In the genomic region with DNA sequence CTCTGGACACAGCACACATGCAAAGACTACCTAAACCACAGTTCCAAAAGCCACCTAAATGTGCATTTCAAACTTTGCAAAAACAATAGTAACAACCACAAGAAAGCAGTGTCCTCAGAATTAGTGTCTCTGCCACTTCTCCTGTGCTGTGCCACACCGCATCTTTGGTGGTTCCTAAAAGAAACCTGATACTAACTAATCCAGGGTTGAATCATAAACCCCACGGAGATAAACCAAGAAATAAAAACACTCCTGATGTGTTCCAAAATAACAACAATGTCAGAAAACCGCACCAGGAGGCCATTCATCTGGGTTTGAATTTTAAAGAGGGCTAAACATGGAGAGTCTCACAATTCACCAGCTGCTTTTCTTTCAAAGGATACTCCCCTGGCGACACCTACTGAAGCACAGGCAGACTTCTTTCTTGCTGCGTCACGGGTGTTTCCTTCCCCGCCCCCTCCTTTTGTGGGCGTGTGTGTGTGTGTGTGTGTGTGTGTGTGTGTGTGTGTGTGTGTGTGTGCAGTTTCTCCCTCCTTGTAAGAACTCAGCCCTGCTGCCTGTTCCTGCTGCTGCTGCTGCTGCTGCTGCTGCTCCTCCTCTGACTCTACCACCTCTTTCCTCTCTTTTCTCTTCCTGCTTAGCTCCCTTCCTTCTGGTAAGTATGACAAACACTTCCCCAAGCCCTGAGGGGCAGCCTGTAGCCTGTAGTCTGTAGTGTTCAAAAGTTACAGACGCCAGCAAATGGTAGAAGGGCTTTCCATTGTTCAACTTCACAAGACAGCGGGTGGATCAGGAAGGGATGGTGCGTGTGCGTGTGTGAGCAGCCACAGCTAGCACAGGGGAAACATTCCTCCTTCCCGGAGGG, we compare ENCODE assay signal across 8 mouse cellular contexts. TPM values are rescaled to one million over a fixed set of nuclear protein-coding genes. Genes with fewer than 3 reads are reported as not detected.
DNase-seq lines count a peak whose midpoint lies in the region; ATAC-seq and TF ChIP-seq lines count a peak whose summit lies in the region.

A gene (plus strand): TSS at position 460 of the 865 bp plus-strand sequence.

- H3K4me2 ChIP-seq in heart, embryonic 12.5 days = peak within 1 kb of the TSS; percentile 72
- peak within 1 kb of the TSS; percentile 58 for H3K4me2 ChIP-seq in kidney, embryonic 15.5 days
- peak within 1 kb of the TSS; percentile 1 for H3K4me2 ChIP-seq in liver, embryonic 14.5 days (ENCODE audit: low read depth)

- H3K9me3 ChIP-seq in heart, embryonic 12.5 days (replicated peaks) = no peaks in the 10 kb centered on the region
- H3K9me3 ChIP-seq in kidney, embryonic 15.5 days (replicated peaks) = no peaks in the 10 kb centered on the region
- no peaks in the 10 kb centered on the region for H3K9me3 ChIP-seq in liver, embryonic 14.5 days (ENCODE audit: control insufficient read depth, low read length)

- ATAC-seq in heart, embryonic 12.5 days (ENCODE audit: insufficient number of reproducible peaks, low FRiP score) = peak; percentile 81
- peak; percentile 90 for ATAC-seq in kidney, embryonic 15.5 days (replicated peaks; ENCODE audit: low FRiP score)
- peak; percentile 60 for ATAC-seq in liver, embryonic 14.5 days (ENCODE audit: insufficient read depth)

- WGBS in heart, embryonic 12.5 days = 11% methylated on average over 13 of the region's 13 CpGs
- WGBS in kidney, embryonic 15.5 days = 8% methylated on average over 13 of the region's 13 CpGs
- WGBS in liver, embryonic 14.5 days (ENCODE audit: insufficient replicate concordance) = 12% methylated on average over 13 of the region's 13 CpGs

- H3K4me1 ChIP-seq in embryonic fibroblast, embryonic 13.5 days (ENCODE audit: control insufficient read depth, insufficient read depth, low read length) = peaks cover 21% of the 10 kb centered on the region
- peaks cover 28% of the 10 kb centered on the region for H3K4me1 ChIP-seq in heart, embryonic 12.5 days (replicated peaks)
- peaks cover 19% of the 10 kb centered on the region for H3K4me1 ChIP-seq in kidney, embryonic 15.5 days
- H3K4me1 ChIP-seq in liver, embryonic 14.5 days (replicated peaks; ENCODE audit: control insufficient read depth in 2 of 2, insufficient read depth in 2 of 2, low read length in 1 of 2) = peaks cover 0 to 3% of the 10 kb centered on the region in 2 experiments; a peak in 1 of 4 replicates

- TF ChIP-seq POLR2A in embryonic fibroblast, embryonic 13.5 days (IDR thresholded peaks at IDR 0.05; ENCODE audit: low read depth, low read length) = no peak

- H3K27ac ChIP-seq in layer of hippocampus, adult 2 months = peak within 1 kb of the TSS; percentile 19; the same call in 1 of the 2 replicates
- H3K27ac ChIP-seq in embryonic fibroblast, embryonic 13.5 days (ENCODE audit: insufficient read depth, low read length) = peak within 1 kb of the TSS; percentile 95
- H3K27ac ChIP-seq in heart, embryonic 12.5 days (ENCODE audit: poor library complexity, severe bottlenecking) = peak within 1 kb of the TSS; percentile 100
- peak within 1 kb of the TSS; percentile 86 for H3K27ac ChIP-seq in kidney, embryonic 15.5 days
- H3K27ac ChIP-seq in liver, embryonic 14.5 days = no peak within 1 kb of the TSS

- TF ChIP-seq CTCF in layer of hippocampus, adult 2 months (conservative IDR thresholded peaks at IDR 0.05) = 0 out of 2 replicates have a peak, but pooled peaks have one; percentile 14
- no peak for TF ChIP-seq CTCF in embryonic fibroblast, embryonic 13.5 days (IDR thresholded peaks at IDR 0.05; ENCODE audit: borderline replicate concordance, insufficient read depth, low read length)
- peak; percentile 12; the same call in 1 of the 2 replicates for TF ChIP-seq CTCF in liver, embryonic 14.5 days (IDR thresholded peaks at IDR 0.05; ENCODE audit: low read depth)

- peak within 1 kb of the TSS; percentile 16 for H3K4me3 ChIP-seq in layer of hippocampus, adult 2 months
- no peak within 1 kb of the TSS for H3K4me3 ChIP-seq in embryonic fibroblast, embryonic 13.5 days (ENCODE audit: insufficient read depth, low read length)
- peak within 1 kb of the TSS; percentile 59 for H3K4me3 ChIP-seq in heart, embryonic 12.5 days
- peak within 1 kb of the TSS; percentile 32 for H3K4me3 ChIP-seq in kidney, embryonic 15.5 days (replicated peaks)
- no peak within 1 kb of the TSS for H3K4me3 ChIP-seq in liver, embryonic 14.5 days (ENCODE audit: insufficient read depth in 1 of 2, low read depth in 2 of 2, low read length in 2 of 2)

- no peaks in the 10 kb centered on the region for H3K27me3 ChIP-seq in heart, embryonic 12.5 days (replicated peaks)
- no peaks in the 10 kb centered on the region for H3K27me3 ChIP-seq in kidney, embryonic 15.5 days
- no peaks in the 10 kb centered on the region for H3K27me3 ChIP-seq in liver, embryonic 14.5 days (ENCODE audit: control insufficient read depth, insufficient read depth, low read length)

- H3K36me3 ChIP-seq in heart, embryonic 12.5 days = peaks cover 16% of the 10 kb centered on the region
- no peaks in the 10 kb centered on the region for H3K36me3 ChIP-seq in kidney, embryonic 15.5 days
- no peaks in the 10 kb centered on the region for H3K36me3 ChIP-seq in liver, embryonic 14.5 days (replicated peaks; ENCODE audit: control insufficient read depth, insufficient read depth, low read depth)

- peak; percentile 12 to 27 for DNase-seq in layer of hippocampus, adult 2 months (ENCODE audit: low spot score in 2 of 2)
- DNase-seq in layer of hippocampus, postnatal 36 days = no peak
- DNase-seq in liver, embryonic 14.5 days (ENCODE audit: low read depth in 3 of 3, low spot score in 3 of 3) = peak in 1 of 3 experiments; percentile 17
- peak; percentile 77 to 78 for DNase-seq in natural killer cell, adult 2 months (ENCODE audit: low spot score in 2 of 2)
- DNase-seq in telencephalon, adult 2 months (ENCODE audit: low read depth, low spot score) = peak; percentile 57

- TF ChIP-seq EP300 in liver, embryonic 14.5 days (IDR thresholded peaks at IDR 0.05; ENCODE audit: low read depth) = no peak

- H3K9ac ChIP-seq in heart, embryonic 12.5 days = peak within 1 kb of the TSS; percentile 83
- no peak within 1 kb of the TSS for H3K9ac ChIP-seq in kidney, embryonic 15.5 days
- no peak within 1 kb of the TSS for H3K9ac ChIP-seq in liver, embryonic 14.5 days (replicated peaks)

RNA-seq across cellular contexts. Expression of the gene that starts here (rescaled TPM):
- 1 to 10 TPM in 1 of 2 experiments, under 1 TPM in 1; 0.74 to 1.0 TPM for total RNA-seq in layer of hippocampus, adult 2 months (2021)
- total RNA-seq in layer of hippocampus, postnatal 36 days (2021) = under 1 TPM; 0.37 to 0.56 TPM
- polyA plus RNA-seq in embryonic fibroblast, embryonic 13.5 days (2011; ENCODE audit: insufficient read length, low read depth, missing spikeins) = 1.0 and 1.4 TPM in 2 replicates
- 40.9 and 46.9 TPM in 2 replicates for polyA plus RNA-seq in heart, embryonic 12.5 days (2016; fragmentation: Nextera tagmentation; extraction: Ambion mirVana)
- polyA plus RNA-seq in kidney, embryonic 15.5 days (2015; fragmentation: Nextera tagmentation; extraction: Ambion mirVana) = 1.3 and 1.5 TPM in 2 replicates
- polyA plus RNA-seq in liver, embryonic 14.5 days (2012; rRNA removed) = 0.02 TPM in 1 of 2 replicates, not detected in the other
- polyA plus RNA-seq in liver, embryonic 14.5 days (2014; fragmentation: Nextera tagmentation; extraction: Ambion mirVana) = 0.06 TPM in 1 of 2 replicates, not detected in the other

Comparison
In these comparisons a context has a peak if more than half of its experiments do, and no peak if none do; other contexts are left out.
1. RNA of the gene that starts here (polyA plus RNA-seq): 40.9 to 46.9 TPM in heart, embryonic 12.5 days; 1.0 to 1.4 TPM in embryonic fibroblast, embryonic 13.5 days, 1.3 to 1.5 TPM in kidney, embryonic 15.5 days and 0.02 to 0.06 TPM in liver, embryonic 14.5 days; every median in the first group is over 10 times any median in the second.
2. DNase-seq: peak in layer of hippocampus, adult 2 months (2 of 2), natural killer cell, adult 2 months (2 of 2) and telencephalon, adult 2 months (single experiment); none in layer of hippocampus, postnatal 36 days (0 of 2).
3. Peak in ATAC-seq and H3K4me2 ChIP-seq in liver, embryonic 14.5 days; RNA of the gene not detected or under 1 TPM.
4. H3K4me3 ChIP-seq: peak in layer of hippocampus, adult 2 months (single experiment), heart, embryonic 12.5 days (single experiment) and kidney, embryonic 15.5 days (single experiment); none in embryonic fibroblast, embryonic 13.5 days (single experiment) and liver, embryonic 14.5 days (0 of 2).
5. H3K4me2 ChIP-seq: peak in every context shown above with its lines; median percentile 72 in heart, embryonic 12.5 days; 58 in kidney, embryonic 15.5 days; 1 in liver, embryonic 14.5 days.
6. Peak in every context shown above with its lines, with median percentiles within 50 percentile points of each other: ATAC-seq.